Mouse (Mus musculus): ENCODE data around the gene Pam16.

GRCm38 (mm10) chr16:4656571-4657081, 31.8 kb upstream of the Pam16 start:
- no peak for TF ChIP-seq POLR2A (IDR thresholded peaks at IDR 0.05; ENCODE audit: control insufficient read depth, extremely low read depth, insufficient read depth, low read length, poor library complexity)
- no peak for TF ChIP-seq CTCF (IDR thresholded peaks at IDR 0.05; ENCODE audit: borderline replicate concordance, control insufficient read depth, extremely low read depth, insufficient read depth, low read length, poor library complexity)

Measured in thymus, adult 2 months (tissue).